Mouse (Mus musculus) layer of hippocampus, adult 9-11 months (tissue): Measurements from ENCODE around the gene Vrtn.

Experiments
- DNase-seq: peaks from one replicate; pipeline ENCODE4 v3.0.0; 2022

The Vrtn gene

GRCm38 (mm10) chr12:84640654-84641053, at the start of gene Vrtn:
Vrtn (plus strand) TSS chr12:84641019.
- no peak for DNase-seq

- no peak for DNase-seq
These were observed 42.5 kb upstream of the Vrtn start for GRCm38 (mm10) chr12:84598324-84598723.

- no peak for DNase-seq
These were observed 36.8 kb upstream of the Vrtn start for GRCm38 (mm10) chr12:84604001-84604400.

- no peak for DNase-seq
These were observed 35.0 kb upstream of the Vrtn start for GRCm38 (mm10) chr12:84605860-84606259.

- no peak for DNase-seq
These were observed 29.1 kb upstream of the Vrtn start for GRCm38 (mm10) chr12:84611718-84612117.

- DNase-seq: no peak
These were observed 28.3 kb upstream of the Vrtn start for GRCm38 (mm10) chr12:84612518-84612917.

- DNase-seq: no peak
These were observed 26.8 kb upstream of the Vrtn start for GRCm38 (mm10) chr12:84614001-84614400.

- DNase-seq: no peak
These were observed 26.3 kb upstream of the Vrtn start for GRCm38 (mm10) chr12:84614524-84614923.

- peak; percentile 96 for DNase-seq
These were observed 23.7 kb upstream of the Vrtn start, which contains the start of gene Abcd4 for GRCm38 (mm10) chr12:84616977-84617630. Abcd4 (minus strand) TSS chr12:84617413.

GRCm38 (mm10) chr12:84617663-84618062, 23.2 kb upstream of the Vrtn start:
- no peak for DNase-seq

- no peak for DNase-seq
These were observed 19.8 kb upstream of the Vrtn start for GRCm38 (mm10) chr12:84620975-84621374.

- no peak for DNase-seq
These were observed 16.2 kb upstream of the Vrtn start for GRCm38 (mm10) chr12:84624601-84625000.

- DNase-seq: no peak
These were observed 15.7 kb upstream of the Vrtn start for GRCm38 (mm10) chr12:84625116-84625515.

GRCm38 (mm10) chr12:84631867-84632266, 9.0 kb upstream of the Vrtn start:
- no peak for DNase-seq

- no peak for DNase-seq
These were observed 566 bp upstream of the Vrtn start for GRCm38 (mm10) chr12:84640253-84640652.

GRCm38 (mm10) chr12:84650234-84650633, 9.4 kb downstream of the Vrtn start:
- DNase-seq: no peak

GRCm38 (mm10) chr12:84653912-84654311, 13.1 kb downstream of the Vrtn start:
- DNase-seq: peak; percentile 14

GRCm38 (mm10) chr12:84670555-84670954, 29.7 kb downstream of the Vrtn start:
- DNase-seq: no peak

GRCm38 (mm10) chr12:84671646-84672045, 30.8 kb downstream of the Vrtn start:
- DNase-seq: no peak

- peak; percentile 22 for DNase-seq
These were observed 34.1 kb downstream of the Vrtn start for GRCm38 (mm10) chr12:84674666-84675526.

- DNase-seq: no peak
These were observed 35.2 kb downstream of the Vrtn start for GRCm38 (mm10) chr12:84676011-84676410.

- DNase-seq: no peak
These were observed 43.8 kb downstream of the Vrtn start for GRCm38 (mm10) chr12:84684569-84684968.

- DNase-seq: no peak
These were observed 45.4 kb downstream of the Vrtn start for GRCm38 (mm10) chr12:84686176-84686575.

GRCm38 (mm10) chr12:84687531-84687930, 46.7 kb downstream of the Vrtn start:
- no peak for DNase-seq
